Mouse (Mus musculus): ENCODE data around the gene AC131692.1. TPM values are rescaled to one million over a fixed set of nuclear protein-coding genes. Genes with fewer than 3 reads are reported as not detected.

The AC131692.1 gene
- total RNA-seq (2014; rRNA removed) (not detected in 2 replicates), polyA plus RNA-seq (2015; fragmentation: Nextera tagmentation; extraction: Ambion mirVana) (not detected in 2 replicates)

GRCm38 (mm10) chr19:6094119-6094518, at the start of gene AC131692.1:
Gene AC131692.1 (plus strand): TSS chr19:6094419.
- ATAC-seq, result no peak

DNA sequence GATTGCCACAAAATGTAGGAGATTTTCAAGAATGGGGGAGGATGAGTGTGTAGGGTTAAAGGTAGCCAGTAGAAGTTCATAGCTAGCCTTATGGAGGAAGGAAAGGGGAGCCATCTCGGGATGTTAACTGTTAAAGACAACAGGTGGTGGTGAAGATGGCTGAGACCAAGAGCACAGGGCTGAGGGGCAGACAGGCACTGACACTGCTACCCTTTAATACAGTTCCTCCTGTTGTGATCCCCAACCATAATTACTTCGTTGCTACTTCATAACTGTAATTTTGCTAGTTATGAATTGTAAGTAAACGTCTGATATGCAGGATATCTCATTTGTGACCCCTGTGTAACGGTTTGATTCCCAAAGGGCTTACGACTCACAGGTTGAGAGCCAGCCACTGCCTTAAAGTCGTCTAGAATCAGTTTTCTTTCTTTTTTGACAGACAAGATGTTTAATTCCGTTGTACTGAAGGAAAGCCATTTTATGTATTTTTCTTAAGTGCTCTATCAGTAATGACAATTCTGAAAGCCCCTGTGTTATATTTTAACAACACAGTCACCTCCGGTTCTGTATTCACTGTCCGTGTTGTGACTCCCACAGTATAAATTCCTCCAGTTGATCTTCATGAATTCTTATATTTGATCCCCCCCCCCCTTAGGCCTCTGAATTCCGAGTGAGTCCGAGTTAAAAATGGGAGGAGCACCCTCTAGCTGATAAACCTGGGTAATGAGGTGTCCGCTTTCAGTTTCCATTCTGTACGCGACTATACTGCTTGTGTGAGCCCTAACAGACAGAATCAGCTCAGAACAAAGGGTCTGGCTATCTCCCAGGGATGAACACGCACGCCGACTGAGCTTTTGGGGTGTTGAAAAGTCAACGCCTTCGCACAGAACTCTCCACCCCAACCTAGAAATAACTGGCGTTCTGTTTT, 48.6 kb upstream of the AC131692.1 start:
- Histone ChIP-seq H3K27ac (ENCODE audit: low read depth, low read length) (peak overlapping the region; percentile 98), H3K9ac (peak overlapping the region; percentile 90)

More at GRCm38 (mm10) chr19:6094119-6094518, at the start of gene AC131692.1:
- no peaks in the 10 kb centered on the region for H3K27me3 ChIP-seq (ENCODE audit: insufficient read depth, low read length)
- H3K4me2 ChIP-seq (ENCODE audit: low read depth), result no peak within 1 kb of the TSS
- no peak within 1 kb of the TSS for H3K4me3 ChIP-seq (ENCODE audit: low read depth, low read length)
- no peaks in the 10 kb centered on the region; the same call in 1 of the 2 replicates for H3K36me3 ChIP-seq (ENCODE audit: insufficient read depth)
- no peak within 1 kb of the TSS for H3K27ac ChIP-seq (ENCODE audit: low read depth, low read length)
- WGBS, result 92% methylated on average over 7 of the region's 7 CpGs
- no peaks in the 10 kb centered on the region for H3K9me3 ChIP-seq (ENCODE audit: low read length)
- H3K9ac ChIP-seq, result no peak within 1 kb of the TSS
- DNase-seq, result no peak
- no peak for TF ChIP-seq CTCF (IDR thresholded peaks at IDR 0.05; ENCODE audit: low read depth)
- no peaks in the 10 kb centered on the region for H3K4me1 ChIP-seq (ENCODE audit: insufficient read depth)

DNA sequence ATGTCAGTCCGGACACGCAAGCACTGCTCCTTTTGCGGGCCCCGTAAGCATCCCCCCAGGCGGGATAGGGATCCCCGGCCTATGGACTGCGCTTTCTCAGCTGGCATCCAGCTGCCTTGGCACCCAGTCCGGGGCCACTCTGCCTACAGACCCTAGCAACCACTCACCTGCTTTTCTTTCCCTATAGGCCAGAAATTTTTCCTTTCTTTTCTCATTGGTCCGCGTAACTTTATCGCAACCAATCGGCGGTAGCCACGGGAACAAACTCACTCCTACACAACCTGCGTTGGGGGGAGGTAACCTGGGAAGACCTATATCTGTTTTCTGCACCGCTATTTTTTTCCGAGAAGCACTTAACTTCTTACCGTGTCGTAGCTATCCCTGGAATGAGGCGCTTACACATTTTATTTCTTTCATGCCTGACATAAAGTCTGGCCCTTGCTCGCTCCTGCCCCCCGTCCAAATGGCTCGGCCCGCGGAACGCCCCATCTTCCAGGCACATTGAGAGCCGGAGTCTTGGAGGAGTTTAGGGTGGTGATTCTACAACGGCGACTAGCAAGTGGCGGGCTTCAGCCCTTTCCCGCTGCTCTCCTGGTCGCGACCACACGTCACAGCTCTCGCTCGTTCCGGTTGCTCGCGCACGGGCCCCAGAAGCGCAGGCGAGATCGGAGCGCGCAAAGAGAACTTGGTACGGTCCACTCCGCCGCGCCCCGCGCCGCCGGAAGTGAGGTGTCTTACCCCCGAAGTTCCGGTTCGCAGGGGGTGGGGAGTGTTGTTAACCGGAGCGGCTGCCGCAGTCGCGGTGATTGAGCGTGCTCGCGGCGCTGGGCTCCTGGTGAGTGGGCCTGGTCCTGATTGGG, 47.7 kb upstream of the AC131692.1 start, which contains the start of gene Syvn1:
TSS of gene Syvn1 (plus strand) at position 283 of the 860 bp plus-strand sequence.
- DNase-seq (peak; percentile 95), ATAC-seq (peak; percentile 94)
- Histone ChIP-seq H3K9me3 (ENCODE audit: low read length) (no peaks in the 10 kb centered on the region), H3K27ac (ENCODE audit: low read depth, low read length) (peak within 1 kb of the TSS; percentile 98), H3K9ac (peak within 1 kb of the TSS; percentile 90), H3K4me2 (ENCODE audit: low read depth) (peak within 1 kb of the TSS; percentile 95), H3K27me3 (ENCODE audit: insufficient read depth, low read length) (no peaks in the 10 kb centered on the region), H3K4me1 (ENCODE audit: insufficient read depth) (peaks cover 12% of the 10 kb centered on the region; the same call in 1 of the 2 replicates), H3K4me3 (ENCODE audit: low read depth, low read length) (peak within 1 kb of the TSS; percentile 89), H3K36me3 (ENCODE audit: insufficient read depth) (peaks cover 31% of the 10 kb centered on the region)
- peak; percentile 12; the same call in 1 of the 2 replicates for TF ChIP-seq CTCF (IDR thresholded peaks at IDR 0.05; ENCODE audit: low read depth)
- WGBS, result under 1% methylated on average over 65 of the region's 65 CpGs

More for the DNA sequence above, 48.6 kb upstream of the AC131692.1 start:
- H3K9me3 ChIP-seq (ENCODE audit: low read length), result no peaks in the 10 kb centered on the region
- WGBS, result 18% methylated on average over 20 of the region's 20 CpGs
- TF ChIP-seq CTCF (IDR thresholded peaks at IDR 0.05; ENCODE audit: low read depth), result peak; percentile 36; the same call in 1 of the 2 replicates
- peak overlapping the region; percentile 95 for H3K4me2 ChIP-seq (ENCODE audit: low read depth)
- peak overlapping the region; percentile 89 for H3K4me3 ChIP-seq (ENCODE audit: low read depth, low read length)
- peaks cover 12% of the 10 kb centered on the region; the same call in 1 of the 2 replicates for H3K4me1 ChIP-seq (ENCODE audit: insufficient read depth)
- no peaks in the 10 kb centered on the region for H3K27me3 ChIP-seq (ENCODE audit: insufficient read depth, low read length)
- ATAC-seq (peak; percentile 28), DNase-seq (no peak)
- peaks cover 22% of the 10 kb centered on the region for H3K36me3 ChIP-seq (ENCODE audit: insufficient read depth)

DNA sequence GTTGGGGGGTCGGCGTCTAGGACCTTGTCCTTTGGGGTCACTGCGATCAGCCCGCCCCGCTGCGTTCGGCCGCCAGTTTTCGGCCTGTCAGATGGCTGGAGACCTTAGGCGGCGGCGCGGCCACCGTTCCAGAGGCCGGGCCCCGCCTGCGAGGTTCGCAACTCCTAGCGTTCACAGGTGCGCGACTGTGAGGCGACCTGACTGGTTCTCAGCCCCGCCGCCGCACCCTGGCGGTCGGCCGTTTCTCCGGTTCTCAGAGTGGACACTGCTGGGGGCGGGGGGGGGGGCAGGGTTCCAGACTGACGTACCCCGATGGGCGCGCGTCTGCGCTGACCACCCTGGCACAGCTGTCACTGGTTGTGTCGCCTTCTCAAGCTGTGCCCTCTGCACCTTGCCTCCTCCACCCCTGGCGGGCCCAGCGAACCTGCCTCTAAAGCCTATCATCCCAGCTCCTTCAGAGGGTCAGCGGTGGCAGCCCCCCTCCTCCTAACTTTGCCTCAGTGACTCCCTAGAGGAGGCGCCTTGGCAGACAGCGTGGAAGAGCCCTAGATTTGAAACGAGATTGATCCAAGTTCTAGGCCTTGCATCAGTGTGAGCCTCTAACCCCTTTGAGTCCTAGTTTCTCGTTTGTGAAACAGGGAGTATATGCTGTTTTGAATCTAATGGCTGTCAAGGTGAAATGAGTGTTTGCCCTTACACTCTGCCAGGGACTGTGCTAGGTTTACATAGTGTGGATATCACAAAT, 46.9 kb upstream of the AC131692.1 start:
- peak overlapping the region; percentile 95 for H3K4me2 ChIP-seq (ENCODE audit: low read depth)
- peak; percentile 0; the same call in 1 of the 2 replicates for ATAC-seq
- peak overlapping the region; percentile 90 for H3K9ac ChIP-seq
- 0 out of 2 replicates have a peak, but pooled peaks have one; percentile 2 for TF ChIP-seq CTCF (IDR thresholded peaks at IDR 0.05; ENCODE audit: low read depth)
- H3K27me3 ChIP-seq (ENCODE audit: insufficient read depth, low read length), result no peaks in the 10 kb centered on the region
- peaks cover 12% of the 10 kb centered on the region; the same call in 1 of the 2 replicates for H3K4me1 ChIP-seq (ENCODE audit: insufficient read depth)
- no peak for DNase-seq
- no peaks in the 10 kb centered on the region for H3K9me3 ChIP-seq (ENCODE audit: low read length)
- peaks cover 39% of the 10 kb centered on the region for H3K36me3 ChIP-seq (ENCODE audit: insufficient read depth)
- H3K27ac ChIP-seq (ENCODE audit: low read depth, low read length), result peak overlapping the region; percentile 98
- H3K4me3 ChIP-seq (ENCODE audit: low read depth, low read length), result peak overlapping the region; percentile 89
- WGBS, result 2% methylated on average over 42 of the region's 44 CpGs

DNA sequence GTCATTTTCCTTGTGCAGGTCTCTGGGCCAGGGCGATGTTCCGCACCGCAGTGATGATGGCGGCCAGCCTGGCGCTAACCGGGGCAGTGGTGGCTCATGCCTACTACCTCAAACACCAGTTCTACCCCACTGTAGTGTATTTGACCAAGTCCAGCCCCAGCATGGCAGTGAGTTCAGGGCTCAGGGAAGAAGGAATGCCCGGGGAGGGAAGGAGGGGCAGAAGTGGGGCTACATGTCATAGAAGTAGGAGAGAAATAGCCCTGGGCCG, 46.4 kb upstream of the AC131692.1 start:
- TF ChIP-seq CTCF (IDR thresholded peaks at IDR 0.05; ENCODE audit: low read depth), result no peak
- Histone ChIP-seq H3K9me3 (ENCODE audit: low read length) (no peaks in the 10 kb centered on the region), H3K27ac (ENCODE audit: low read depth, low read length) (no peak overlapping the region), H3K4me3 (ENCODE audit: low read depth, low read length) (peak overlapping the region; percentile 89), H3K4me2 (ENCODE audit: low read depth) (peak overlapping the region; percentile 95), H3K9ac (no peak overlapping the region), H3K36me3 (ENCODE audit: insufficient read depth) (peaks cover 44% of the 10 kb centered on the region), H3K4me1 (ENCODE audit: insufficient read depth) (peaks cover 12% of the 10 kb centered on the region; the same call in 1 of the 2 replicates), H3K27me3 (ENCODE audit: insufficient read depth, low read length) (no peaks in the 10 kb centered on the region)
- ATAC-seq (no peak), DNase-seq (no peak)
- WGBS, result 93% methylated on average over 8 of the region's 8 CpGs

Data from forebrain, postnatal 0 days (tissue).